Mouse (Mus musculus): ENCODE results near the gene Il21r.
A peak's percentile ranks its signal among the peaks of the same experiment; 100 is the strongest.

The Il21r gene

DNA sequence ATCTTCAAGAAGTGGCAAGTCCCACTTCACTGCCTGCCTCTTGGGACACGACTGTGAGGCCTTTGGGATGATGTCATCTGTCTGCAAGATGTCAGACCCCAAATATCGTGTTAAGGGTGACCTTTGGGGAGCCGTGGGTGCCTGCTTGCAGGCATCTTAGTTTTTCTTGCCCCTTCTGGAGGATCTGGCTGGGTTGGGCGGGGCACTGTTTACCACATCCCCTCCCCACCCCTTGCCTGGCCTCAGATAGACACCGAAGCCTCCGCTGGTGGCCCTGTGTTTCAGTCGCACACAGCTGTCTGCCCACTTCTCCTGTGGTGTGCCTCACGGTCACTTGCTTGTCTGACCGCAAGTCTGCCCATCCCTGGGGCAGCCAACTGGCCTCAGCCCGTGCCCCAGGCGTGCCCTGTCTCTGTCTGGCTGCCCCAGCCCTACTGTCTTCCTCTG is at the start of gene Il21r:
Gene Il21r (plus strand): TSS at position 245 of the 447 bp plus-strand sequence.
- DNase-seq (ENCODE audit: low spot score), result no peak

DNA sequence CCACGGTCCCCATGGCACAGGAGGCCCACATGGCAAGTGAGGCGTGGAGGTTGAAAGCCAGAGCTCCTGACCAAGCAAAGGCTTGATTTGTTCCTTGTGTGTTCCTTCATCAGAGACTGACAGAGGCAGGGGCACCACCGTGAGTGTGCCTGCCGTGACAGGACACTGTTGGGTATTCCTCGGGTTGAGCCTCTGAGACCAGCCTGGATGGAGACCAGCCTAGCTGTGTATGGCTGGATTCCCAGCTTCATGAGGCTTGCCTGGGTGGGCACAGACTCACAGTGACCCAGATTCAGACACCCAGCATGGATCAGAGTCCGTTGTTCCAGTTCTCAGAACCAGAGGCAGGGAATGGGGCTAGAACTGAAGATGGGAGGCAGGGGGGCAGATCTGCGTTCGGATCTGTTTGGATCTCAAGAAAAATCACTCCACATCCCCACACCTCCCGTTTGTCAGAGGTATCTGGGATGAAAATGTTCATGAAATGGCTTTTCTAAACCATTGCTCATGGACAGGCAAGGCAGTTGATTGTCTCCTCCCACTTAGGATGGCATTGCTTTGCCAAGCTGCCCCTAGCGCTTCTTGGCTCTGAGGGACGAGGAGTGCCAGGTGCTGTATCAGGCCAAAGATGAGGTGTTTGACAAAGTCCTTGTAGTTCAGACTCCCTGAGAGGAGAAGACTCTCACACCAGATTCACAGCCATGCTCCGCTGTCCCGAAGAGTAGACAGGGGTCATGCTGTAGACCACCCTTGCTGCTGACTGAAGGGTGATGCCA is 49.4 kb upstream of the Il21r start:
- DNase-seq (ENCODE audit: low spot score), result no peak

DNA sequence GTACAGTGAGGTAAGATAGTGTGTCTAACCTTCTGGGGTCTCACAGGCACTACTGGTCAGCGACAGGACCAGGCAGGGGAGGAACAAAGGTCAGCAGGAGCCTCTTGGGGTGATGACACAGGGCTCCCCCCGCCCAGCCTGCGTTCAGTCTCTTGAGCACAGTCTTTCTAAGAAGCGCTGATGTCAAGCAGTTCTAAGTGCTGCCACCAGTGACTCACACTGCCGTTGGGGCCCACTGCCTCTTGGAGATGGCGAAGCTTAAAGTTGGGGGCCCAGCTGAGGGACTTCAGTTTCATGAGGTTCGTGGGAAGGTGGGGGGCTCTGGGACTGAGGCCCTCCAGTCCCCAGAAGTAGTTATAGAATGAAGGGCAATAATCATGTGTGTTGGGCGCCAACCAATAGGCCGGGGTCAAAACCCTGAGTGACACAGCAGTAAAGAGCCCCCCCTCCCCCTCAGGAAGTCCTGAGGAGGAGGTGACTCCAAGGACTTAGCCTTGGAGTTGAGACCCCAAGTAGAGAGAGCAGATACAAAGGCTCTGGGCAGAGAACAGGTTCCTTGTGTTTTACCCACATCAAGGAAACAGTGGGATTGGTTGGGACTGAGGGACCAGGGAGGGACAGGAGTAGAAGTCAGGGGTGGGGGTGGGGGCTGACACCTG is 48.6 kb upstream of the Il21r start:
- DNase-seq (ENCODE audit: low spot score), result no peak

DNA sequence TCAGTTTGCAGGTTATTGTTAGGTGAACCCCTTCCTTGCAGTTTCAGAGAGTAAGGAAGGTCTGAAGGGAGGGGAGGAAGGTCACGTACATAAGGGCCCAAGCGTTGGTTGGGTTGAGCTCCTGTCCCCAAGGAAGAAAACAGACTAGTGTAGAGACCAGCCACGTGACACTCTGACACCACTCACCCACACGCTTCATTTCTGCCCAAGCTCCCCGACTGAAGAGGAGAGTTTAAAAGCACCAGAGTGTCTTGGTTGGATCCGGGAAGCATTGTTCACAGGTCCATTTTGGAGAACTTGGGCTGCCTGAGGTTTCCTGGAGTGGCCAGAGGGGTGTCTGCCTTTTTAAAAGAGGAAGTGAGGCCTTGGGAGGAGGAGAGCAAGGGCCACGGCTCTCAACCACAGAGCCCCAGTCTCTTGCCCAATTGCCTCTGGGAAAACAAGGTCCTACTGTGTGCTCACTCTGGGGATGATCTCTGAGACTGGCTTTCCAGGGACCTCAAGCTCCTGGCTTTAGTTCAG is 47.8 kb upstream of the Il21r start:
- DNase-seq (ENCODE audit: low spot score), result no peak

DNA sequence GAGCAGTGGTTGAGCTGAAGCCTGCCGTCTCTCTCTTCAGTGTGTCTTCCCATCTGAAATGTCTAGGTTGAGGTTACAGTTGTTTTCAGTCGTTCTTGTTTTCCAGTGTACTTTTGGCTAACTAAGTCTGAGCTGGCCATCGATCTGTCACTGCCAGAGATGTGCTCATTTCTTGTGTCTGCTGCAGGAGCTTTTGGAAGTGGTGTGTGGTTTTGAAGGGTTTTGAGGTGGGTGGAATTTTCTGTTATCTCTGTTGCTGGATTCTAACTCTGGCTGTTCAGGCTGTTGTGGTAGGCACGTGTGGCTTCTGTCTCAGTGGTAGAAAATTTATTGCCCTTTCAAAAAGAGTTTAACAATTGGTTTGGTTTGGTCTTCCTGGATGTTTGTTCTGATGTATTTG is 47.1 kb upstream of the Il21r start:
- DNase-seq (ENCODE audit: low spot score), result no peak

DNA sequence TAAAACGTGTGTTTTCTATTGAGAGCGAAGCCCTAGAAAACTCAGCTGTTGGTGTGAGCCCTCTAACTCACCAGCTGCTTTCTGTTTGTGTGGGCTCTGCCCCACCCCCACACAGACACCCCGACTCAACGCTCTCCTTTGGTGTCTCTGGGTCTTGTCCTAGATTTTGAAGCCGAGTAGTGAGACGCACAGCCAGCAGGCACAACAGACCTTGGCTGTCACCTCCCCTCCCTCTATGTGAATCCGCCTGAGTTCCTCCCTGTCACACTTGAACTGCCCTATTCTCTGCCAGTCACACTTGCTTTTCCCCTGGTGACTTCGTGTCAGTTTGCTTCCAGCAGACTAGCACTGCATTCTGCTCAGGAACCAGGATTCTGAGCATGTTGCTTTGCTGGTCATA is 46.4 kb upstream of the Il21r start:
- no peak for DNase-seq (ENCODE audit: low spot score)

DNA sequence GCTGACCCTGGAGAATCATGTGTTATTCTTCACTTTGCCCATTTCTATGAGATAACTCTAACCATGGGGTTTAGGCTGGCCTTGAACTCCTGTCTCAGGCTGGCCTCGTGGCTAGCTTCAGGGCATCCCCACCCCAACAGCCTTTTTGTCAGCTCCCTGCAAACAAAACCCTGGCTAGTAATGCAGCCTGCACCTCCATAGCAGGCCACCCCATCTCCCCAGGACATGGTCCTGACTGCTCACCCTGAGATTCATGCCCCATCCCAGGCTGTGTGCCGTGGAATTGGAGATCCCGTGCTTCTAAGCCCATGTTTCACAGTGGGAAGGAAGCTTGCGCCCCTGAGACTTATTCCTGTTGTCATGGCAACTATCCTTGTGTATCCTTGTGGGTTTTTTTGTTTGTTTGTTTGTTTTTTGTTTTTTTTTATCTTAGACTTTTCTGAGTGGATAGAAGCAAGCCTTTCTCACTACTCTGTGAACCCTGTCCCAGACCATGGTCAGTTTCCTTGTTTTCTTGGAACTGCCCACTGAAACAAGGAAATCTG is 44.8 kb upstream of the Il21r start:
- DNase-seq (ENCODE audit: low spot score), result no peak

DNA sequence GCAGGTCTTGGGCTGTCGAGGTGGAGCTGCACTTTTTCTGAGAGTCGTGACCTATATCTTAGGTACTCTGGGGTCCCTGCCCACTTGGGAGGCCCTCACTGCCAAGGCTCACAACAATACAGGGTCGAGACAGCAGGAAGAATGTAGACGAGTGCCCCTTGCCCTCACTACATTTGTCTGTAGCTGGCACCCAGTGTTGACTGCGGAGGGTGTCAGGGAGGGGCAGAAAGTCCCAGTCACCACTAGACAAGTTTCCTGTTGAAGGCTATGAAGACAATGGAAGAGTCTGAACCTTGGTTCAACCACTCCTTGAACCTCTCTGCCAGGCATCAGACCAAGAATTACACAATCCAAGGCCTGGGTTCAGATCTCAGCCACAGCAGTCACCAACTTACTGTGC is 44.2 kb upstream of the Il21r start:
- no peak for DNase-seq (ENCODE audit: low spot score)

DNA sequence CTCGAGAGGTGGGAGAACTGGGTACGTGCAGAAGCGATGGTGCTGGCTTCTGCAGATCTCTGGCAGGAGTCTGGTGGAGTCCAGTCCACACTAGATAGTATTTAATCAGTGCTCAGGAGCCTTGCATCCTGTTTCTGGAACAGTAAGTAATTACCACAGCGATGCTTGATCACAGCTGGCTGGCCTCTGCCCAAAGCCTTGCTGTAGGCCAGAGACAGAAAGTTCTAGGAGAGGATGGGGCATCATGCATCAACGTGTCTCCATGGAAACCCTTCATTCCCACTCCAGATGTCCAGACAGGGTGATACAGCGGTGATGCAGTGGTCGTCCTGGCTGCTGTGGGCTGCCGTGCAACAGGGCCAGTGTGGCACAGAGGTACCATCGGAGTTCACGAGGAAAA is 43.7 kb upstream of the Il21r start:
- no peak for DNase-seq (ENCODE audit: low spot score)

DNA sequence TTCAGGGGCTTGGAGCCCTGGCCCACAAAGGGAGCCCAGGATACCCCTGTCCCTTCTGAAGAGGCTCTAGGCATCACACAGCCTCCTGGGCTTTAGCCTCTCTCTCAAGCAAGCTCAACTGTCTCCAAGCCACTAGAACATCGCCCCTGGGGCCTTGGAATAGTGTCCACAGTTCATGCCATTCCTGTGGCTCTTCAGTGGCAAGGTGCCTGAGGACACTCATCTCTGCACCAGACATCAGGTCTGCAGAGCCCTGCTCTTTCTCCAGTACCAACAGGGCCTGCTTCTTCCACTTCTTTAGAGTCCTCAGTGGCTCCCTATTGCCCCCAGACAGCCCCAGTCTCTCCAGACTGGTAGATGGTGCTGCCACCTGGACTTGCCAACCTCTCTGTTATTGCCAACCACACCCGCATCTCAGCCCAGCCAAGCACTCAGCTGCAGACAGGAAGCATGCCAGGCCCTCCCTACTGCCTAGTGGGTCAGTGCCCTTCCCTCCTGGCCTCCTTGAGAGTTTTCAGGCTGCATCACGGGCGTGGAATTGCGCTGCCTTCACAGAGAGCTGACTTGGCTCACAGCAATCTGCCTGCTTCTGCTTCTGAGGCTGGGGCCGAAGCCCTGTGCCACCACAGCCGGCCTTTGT is 43.0 kb upstream of the Il21r start:
- no peak for DNase-seq (ENCODE audit: low spot score)

DNA sequence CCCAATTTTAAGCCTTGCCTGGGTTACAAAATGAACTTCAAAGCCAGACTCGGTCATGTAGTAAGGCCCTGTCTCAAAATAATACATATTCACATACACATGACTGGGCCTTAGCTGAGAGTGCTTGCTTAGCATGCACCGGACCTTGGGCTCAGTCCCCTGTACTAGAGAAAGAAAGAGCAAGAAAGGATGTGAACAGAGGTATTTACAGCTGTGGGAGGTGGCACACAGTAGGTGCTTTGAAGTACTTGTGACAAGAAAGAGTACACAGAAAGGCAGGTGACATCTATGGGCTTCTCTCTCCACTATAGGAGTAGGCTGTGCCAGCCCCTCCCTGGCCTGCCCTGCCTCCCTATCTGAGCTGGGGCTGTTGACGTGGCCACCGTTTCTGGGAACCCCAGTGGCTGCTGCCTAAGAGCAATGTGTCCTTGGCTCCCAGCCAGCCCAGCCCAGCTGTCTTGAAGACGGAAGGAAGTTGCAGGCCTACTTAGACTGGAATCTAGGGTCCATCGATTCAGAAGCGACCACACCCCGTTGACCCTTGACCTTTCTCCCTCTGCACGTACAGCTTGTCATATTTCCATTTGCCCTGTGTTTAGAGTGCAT is 42.0 kb upstream of the Il21r start:
- DNase-seq (ENCODE audit: low spot score), result peak; percentile 69

DNA sequence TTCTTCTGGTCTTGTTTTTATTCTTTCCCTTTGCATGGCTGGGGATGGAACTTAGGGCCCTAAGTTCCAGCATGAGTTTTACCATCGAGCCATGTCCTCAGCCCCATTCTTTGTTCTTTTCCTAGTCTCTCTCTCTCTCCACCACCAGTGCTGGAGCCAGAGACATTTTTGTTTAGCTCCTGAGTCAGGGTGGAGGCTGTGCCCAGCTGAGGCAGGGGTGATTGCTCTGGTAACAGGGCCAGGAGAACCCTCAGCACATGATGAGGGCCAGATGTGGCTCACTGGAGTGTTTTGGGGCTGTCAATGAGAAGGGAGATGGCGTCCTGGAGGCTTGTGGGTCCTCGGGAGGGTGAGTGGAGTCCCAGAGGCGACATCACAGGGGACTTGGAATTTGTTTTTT is 40.8 kb upstream of the Il21r start:
- no peak for DNase-seq (ENCODE audit: low spot score)

DNA sequence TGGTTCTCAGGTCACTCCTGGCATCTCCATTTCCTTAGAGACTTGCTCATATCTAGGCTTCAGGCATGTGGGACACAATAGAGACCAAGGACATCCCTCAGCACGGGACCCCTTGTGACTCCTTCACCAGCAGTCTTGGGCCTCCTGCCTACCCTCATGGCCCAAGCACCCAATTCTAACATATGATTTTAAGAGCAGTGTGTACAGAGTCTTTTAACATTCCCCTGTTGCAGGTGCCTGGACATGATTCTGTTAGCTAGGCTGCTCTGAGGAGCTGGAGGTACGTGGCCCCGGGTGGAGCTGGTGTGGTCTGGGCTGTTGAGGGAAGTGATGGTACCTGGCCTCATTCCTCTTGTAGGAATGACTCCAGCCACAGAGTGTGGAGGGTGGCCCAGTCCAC is 40.1 kb upstream of the Il21r start:
- no peak for DNase-seq (ENCODE audit: low spot score)

DNA sequence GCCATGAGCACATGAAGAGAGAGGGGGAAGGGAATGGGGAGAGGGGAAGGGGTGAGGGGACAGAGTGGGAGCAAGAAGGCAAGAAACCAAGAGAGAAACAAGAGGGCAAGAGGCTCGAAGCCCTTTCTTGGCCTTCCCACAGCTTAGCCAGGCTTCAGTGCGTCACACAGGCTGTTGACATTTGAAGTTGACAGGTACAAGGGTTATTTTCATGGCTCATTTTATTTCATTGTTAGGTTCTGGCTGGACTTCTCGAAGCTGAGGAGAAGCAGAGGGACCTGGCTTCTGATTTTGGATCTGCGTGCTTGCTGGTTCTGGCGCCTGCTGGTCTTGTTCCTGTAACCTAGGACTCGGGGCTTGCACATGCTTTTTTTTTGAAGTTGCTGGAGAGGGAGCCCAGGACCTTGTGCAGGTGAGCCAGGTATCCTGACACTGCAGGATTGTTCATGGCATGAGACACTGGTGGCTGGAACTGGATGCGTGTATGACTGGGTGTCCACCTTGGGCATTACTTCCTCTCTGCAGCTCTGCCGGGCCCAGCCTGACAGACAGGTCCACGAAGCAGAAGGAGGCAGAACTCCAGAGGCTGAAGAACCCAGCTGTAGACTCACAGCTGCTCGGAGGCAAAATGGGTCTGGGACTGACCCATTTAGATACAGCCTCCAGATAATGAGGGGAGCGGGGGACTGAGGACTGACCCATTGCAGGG is 38.8 kb upstream of the Il21r start:
- DNase-seq (ENCODE audit: low spot score), result no peak

DNA sequence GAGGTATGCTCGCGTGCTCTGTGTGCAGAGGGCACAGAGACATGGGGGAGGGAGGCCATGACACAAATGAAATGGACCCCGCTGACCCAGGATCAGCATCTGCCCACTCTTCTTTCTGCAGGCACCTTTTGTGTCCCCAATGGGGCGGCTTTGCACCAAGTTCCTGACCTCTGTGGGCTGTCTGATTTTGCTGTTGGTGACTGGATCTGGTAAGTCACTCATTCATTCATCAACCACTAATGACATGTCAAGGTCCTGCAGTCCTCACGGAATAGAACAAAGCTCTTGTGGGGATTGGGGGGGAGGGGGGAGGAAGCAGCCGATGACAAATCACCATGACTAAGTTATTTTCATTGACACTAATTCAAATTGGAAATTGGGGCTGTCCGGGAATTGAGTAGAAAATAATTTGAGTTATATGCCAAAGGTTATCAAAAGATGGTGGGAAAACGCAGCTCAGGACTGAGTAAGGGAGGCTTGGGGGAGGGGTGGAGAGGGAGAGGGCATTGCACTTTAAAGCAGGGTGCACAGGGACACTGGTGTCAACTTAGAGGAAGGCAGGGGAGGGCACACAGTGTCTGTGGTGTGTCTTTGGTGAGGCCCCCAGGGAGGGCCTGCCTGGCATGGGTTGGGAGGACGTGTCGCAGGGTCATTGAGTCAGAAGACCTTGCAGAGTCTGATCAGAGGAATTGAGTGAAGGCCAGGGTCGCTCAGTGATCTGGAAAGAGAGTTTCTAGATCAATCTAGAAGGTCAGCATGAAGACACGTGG is 37.5 kb upstream of the Il21r start:
- no peak for DNase-seq (ENCODE audit: low spot score)

DNA sequence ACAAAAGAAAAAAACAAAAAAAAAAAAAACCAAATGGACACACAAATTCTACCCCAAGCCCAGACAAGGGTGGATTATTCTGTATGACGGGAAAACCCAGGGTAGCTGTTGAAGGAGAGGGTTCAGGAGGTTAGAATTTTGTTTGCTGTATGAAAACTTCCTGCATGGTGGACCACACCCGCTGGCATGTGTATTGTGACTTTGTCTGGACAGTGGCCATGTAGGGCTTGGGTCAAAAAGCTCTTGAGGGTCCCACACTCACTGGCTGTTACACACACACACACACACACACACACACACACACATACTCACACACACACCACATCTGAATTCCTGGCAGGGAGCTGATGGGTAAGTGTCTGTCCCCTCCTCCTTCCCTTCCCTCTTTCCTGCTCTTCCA is 36.8 kb upstream of the Il21r start:
- DNase-seq (ENCODE audit: low spot score), result no peak

DNA sequence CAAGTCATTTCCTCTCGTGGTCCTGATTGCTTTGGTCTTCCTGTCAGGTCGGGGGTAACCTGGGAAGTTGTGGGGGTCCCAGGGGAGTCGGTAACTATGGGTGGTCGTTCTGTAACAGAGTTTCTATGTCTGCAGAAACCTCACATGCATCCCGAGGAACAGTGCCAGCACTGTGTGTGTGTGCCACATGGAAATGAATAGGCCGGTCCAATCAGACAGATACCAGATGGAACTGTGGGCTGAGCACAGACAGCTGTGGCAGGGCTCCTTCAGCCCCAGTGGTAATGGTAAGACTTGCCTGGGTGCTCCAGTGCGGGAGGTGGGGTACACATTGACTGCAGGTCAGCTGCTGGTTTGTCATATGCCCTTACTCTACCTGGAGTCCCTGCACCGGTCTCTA is 34.3 kb upstream of the Il21r start:
- no peak for DNase-seq (ENCODE audit: low spot score)

DNA sequence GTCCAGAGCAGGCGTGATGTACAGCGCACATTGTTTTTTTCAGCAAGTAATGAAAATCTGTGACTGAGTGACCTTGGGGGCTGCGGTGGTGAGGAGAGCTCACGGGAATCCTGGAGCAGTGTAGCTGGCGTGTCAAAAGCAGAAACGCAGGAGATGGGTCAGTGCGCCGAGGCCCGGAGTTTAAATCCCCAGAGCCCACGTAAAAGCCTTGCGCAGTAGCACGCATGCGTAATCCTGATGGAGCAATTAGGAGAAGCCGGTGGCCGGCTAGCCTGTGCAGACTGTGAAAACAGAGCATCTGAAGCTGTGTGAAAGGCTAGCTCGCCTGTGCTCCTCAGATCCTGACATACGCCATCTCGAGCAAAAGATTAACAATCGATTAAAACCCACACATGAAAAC is 31.3 kb upstream of the Il21r start:
- DNase-seq (ENCODE audit: low spot score), result no peak

DNA sequence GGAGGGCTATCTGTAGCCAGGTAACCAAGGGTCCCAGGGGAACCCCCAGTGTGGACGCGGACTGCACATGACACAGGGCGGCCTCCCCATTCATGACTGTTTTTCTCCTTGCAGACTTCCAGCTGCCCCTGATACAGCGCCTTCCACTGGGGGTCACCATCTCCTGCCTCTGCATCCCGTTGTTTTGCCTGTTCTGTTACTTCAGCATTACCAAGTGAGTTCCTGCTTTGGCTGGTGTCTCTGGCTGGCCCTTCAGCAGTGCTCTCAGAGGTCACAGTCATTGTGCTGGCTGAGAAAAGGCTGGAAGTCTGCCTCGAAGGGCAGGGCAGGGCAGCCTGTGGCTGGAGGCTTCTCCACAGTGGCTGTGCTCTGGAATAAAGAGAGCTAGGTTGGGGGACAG is 30.5 kb upstream of the Il21r start:
- no peak for DNase-seq (ENCODE audit: low spot score)

DNA sequence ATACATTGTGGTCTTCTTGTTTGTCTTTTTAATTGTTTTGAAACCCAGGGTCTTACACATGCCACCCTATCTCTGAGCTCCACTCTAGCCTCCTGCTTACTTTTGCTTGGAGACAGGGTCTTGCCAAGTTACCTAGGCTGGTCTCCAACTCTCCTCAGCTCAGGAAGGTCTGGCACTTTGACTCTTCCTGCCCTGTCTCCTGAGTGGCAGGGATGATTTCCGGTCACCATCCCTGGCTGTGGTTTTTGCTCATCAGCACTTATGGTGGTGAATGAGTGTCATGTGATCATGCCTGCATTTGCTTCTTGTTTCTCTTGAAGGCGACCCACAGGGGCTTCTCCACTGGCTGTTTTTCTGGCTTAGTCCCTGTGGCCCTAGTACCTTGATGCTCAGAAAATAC is 29.4 kb upstream of the Il21r start:
- DNase-seq (ENCODE audit: low spot score), result no peak

DNA sequence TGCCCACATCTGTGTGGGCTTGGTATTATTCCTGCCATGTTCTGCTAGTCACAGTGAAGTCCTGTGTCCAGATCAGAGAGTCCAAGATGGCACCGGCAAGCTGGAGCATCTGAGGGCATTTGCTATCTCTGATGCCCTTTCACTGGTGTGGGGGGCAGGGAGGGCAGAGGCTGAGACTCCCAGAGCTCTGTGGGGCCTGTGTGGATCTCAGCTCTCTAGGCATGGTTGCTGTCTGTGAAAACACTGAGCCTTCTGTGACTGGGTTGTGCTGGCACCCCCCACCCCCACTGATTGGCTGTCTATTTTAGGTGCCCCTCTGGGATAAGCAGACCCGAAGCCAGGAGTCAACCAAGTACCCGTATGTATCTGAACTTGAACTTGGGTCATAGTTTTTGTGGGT is 28.4 kb upstream of the Il21r start:
- DNase-seq (ENCODE audit: low spot score), result no peak
